ENCODE assay signal across 16 mouse cellular contexts in the genomic region with DNA sequence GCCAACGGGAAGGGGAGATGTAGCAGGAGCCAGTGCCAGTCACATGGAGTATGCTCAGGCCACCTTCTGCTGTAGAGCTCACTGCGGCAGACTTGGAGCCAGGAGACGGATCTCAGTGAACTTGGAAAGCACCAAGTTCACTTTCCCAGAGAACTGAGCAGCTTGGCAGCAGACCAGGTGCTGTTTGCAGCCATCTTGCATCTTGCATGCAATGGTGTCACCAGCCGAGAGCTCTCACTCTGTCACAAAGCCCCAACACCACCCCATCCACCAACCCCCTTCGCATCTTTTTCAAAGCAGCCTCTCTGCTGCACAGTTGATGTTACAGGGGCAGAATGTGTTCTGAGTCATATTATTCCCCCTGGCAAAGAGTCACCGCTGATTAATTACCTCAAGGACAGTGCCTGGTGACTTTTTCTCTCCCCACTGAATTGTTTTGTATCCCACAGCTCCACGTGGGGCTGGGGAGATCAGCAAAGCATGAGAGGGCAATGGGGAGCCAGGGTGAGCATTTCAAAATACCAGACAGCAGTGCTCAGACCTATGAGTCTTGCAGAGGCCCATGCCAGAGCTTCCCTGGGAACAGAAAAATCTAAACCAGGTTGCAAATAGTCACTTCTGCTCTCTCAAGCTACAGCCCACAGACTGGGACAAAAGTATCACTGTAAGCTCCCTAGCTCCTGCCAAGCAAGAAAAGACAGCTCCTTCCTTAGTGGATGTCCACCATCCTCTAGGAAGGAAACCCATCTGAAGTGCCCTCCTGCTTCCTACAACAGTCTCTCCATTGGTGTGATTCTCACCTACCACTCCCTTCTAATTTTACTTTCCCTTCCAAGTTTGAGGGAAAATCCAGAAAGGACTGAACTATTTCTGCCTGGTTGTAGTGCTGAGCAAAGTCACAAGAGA.
DNase-seq lines count a peak whose midpoint lies in the region; ATAC-seq and TF ChIP-seq lines count a peak whose summit lies in the region.
"Had no signal": no experiment of that assay in that cellular context is flagged by ENCODE, and none has a peak within 500 bp of the region (broad histone marks: within the 10 kb centered on the region; RNA-seq: fewer than 3 reads in every experiment).

No protein-coding gene starts in this region.

- DNase-seq in gastrocnemius, postnatal 10 days = peak; percentile 8
- no peak for DNase-seq in gastrocnemius, postnatal 36 days
- peak; percentile 87 for DNase-seq in Muller cell, postnatal 12 days (ENCODE audit: inconsistent ontology term)
- peak; percentile 65 for DNase-seq in adrenal gland, adult 8-10 months
- peak; percentile 45 to 55 for DNase-seq in cerebellum, postnatal 14 days
- no peak for DNase-seq in kidney, postnatal 4 days
- DNase-seq in urinary bladder, postnatal 10 days (ENCODE audit: low spot score) = no peak
- no peak for DNase-seq in liver, postnatal 0 days
- DNase-seq: heart, postnatal 4 days; kidney, adult 8-10 months; lung, postnatal 14 days had no signal

- no peaks in the 10 kb centered on the region for H3K4me1 ChIP-seq in liver, postnatal 0 days (ENCODE audit: insufficient read depth)
- H3K4me1 ChIP-seq: limb, embryonic 15.5 days; midbrain, embryonic 12.5 days had no signal

- H3K4me2 ChIP-seq in liver, postnatal 0 days (ENCODE audit: low read depth, low read length) = no peak overlapping the region
- H3K4me2 ChIP-seq: forebrain, embryonic 15.5 days; limb, embryonic 15.5 days; midbrain, embryonic 12.5 days; neural tube, embryonic 13.5 days had no signal

- 68% methylated on average over 7 of the region's 7 CpGs for WGBS in liver, postnatal 0 days (ENCODE audit: insufficient replicate concordance)

- H3K4me3 ChIP-seq in liver, postnatal 0 days (ENCODE audit: low read depth, low read length) = no peak overlapping the region
- H3K4me3 ChIP-seq: forebrain, embryonic 15.5 days; limb, embryonic 15.5 days; midbrain, embryonic 12.5 days; neural tube, embryonic 13.5 days had no signal

- no peak for TF ChIP-seq EP300 in liver, postnatal 0 days (IDR thresholded peaks at IDR 0.05; ENCODE audit: low read depth)

- no peak for ATAC-seq in liver, postnatal 0 days
- ATAC-seq: forebrain, embryonic 15.5 days had no signal

- no peak overlapping the region for H3K27ac ChIP-seq in liver, postnatal 0 days (ENCODE audit: low read depth)
- H3K27ac ChIP-seq: forebrain, embryonic 15.5 days; limb, embryonic 15.5 days; midbrain, embryonic 12.5 days; neural tube, embryonic 13.5 days; stomach, postnatal 0 days had no signal

- H3K9me3 ChIP-seq in liver, postnatal 0 days (ENCODE audit: low read length) = no peaks in the 10 kb centered on the region
- H3K9me3 ChIP-seq: forebrain, embryonic 15.5 days; limb, embryonic 15.5 days; midbrain, embryonic 12.5 days; neural tube, embryonic 13.5 days had no signal

- no peaks in the 10 kb centered on the region for H3K36me3 ChIP-seq in liver, postnatal 0 days (replicated peaks; ENCODE audit: insufficient read depth, low read length)
- H3K36me3 ChIP-seq: forebrain, embryonic 15.5 days; limb, embryonic 15.5 days; midbrain, embryonic 12.5 days; neural tube, embryonic 13.5 days had no signal

- intact Hi-C loops in gastrocnemius, postnatal 36 days (cut with DNase I) = no loop called here

- no peaks in the 10 kb centered on the region for H3K27me3 ChIP-seq in liver, postnatal 0 days (ENCODE audit: insufficient read depth, low read length)
- H3K27me3 ChIP-seq: limb, embryonic 15.5 days; midbrain, embryonic 12.5 days; neural tube, embryonic 13.5 days had no signal

- TF ChIP-seq CTCF in liver, postnatal 0 days (IDR thresholded peaks at IDR 0.05; ENCODE audit: low read depth) = no peak

- H3K9ac ChIP-seq in liver, postnatal 0 days (replicated peaks) = no peak overlapping the region
- H3K9ac ChIP-seq: forebrain, embryonic 15.5 days; limb, embryonic 15.5 days; midbrain, embryonic 12.5 days; neural tube, embryonic 13.5 days had no signal

Comparison
In these comparisons a context has a peak if more than half of its experiments do, and no peak if none do; other contexts are left out.
1. DNase-seq: peak in gastrocnemius, postnatal 10 days (single experiment), Muller cell, postnatal 12 days (single experiment), adrenal gland, adult 8-10 months (single experiment) and cerebellum, postnatal 14 days (2 of 2); none in gastrocnemius, postnatal 36 days (0 of 2), kidney, postnatal 4 days (0 of 2), urinary bladder, postnatal 10 days (single experiment) and liver, postnatal 0 days (single experiment).